Mouse (Mus musculus) heart, adult 2 months (tissue): ENCODE measurements around the gene Gm19684. TPM values are rescaled to one million over a fixed set of nuclear protein-coding genes. Genes with fewer than 3 reads are reported as not detected.
"Not testable (repeated sequence)": the region's sequence is repeated elsewhere in the genome, so short reads cannot be mapped to it uniquely, and the experiment has no call there.

ENCODE experiments used
- DNase-seq, 2 experiments: peaks; one replicate each; pipeline ENCODE4 v3.0.0; 2021
- H3K27ac ChIP-seq: fragments of 200-600 bp; 2 replicates; pipeline ENCODE4 v1.8.1; 2022
- H3K27me3 ChIP-seq: fragments of 200-500 bp; 2 replicates; pipeline ENCODE4 v1.6.1; 2012; ENCODE audit warnings: mild to moderate bottlenecking, low read length, inconsistent platforms, mixed read lengths; ENCODE audit not compliant: control insufficient read depth, insufficient read depth
- H3K36me3 ChIP-seq: fragments of 200-500 bp; 2 replicates; pipeline ENCODE4 v1.6.1; 2012; ENCODE audit warnings: low read length, inconsistent platforms; ENCODE audit not compliant: control insufficient read depth, insufficient read depth
- H3K4me1 ChIP-seq: fragments of 200-500 bp; 2 replicates; pipeline ENCODE4 v1.6.1; 2011; ENCODE audit warnings: low read length; ENCODE audit not compliant: control insufficient read depth, insufficient read depth
- H3K4me3 ChIP-seq: fragments of 200-600 bp; 2 replicates; pipeline ENCODE4 v1.8.1; 2022
- H3K79me2 ChIP-seq: fragments of 200-500 bp; replicated peaks from 2 replicates; pipeline ENCODE4 v1.6.1; 2012; ENCODE audit warnings: mild to moderate bottlenecking, inconsistent platforms, low read length, moderate library complexity, mixed read lengths; ENCODE audit not compliant: control insufficient read depth, insufficient read depth
- H3K9ac ChIP-seq: fragments of 200-500 bp; 2 replicates; pipeline ENCODE4 v1.6.1; 2012; ENCODE audit warnings: low read depth, mild to moderate bottlenecking, control low read depth, inconsistent platforms, low read length, mixed read lengths
- CTCF ChIP-seq: fragments of 200-600 bp; IDR thresholded peaks from 2 replicates; pipeline ENCODE4 v1.8.1; 2022; ENCODE audit warnings: antibody characterized with exemption, mild to moderate bottlenecking, moderate library complexity
- EP300 ChIP-seq: fragments of 200-500 bp; IDR thresholded peaks from 2 replicates; pipeline ENCODE4 v1.6.1; 2011; ENCODE audit warnings: low read depth, low read length, control low read depth; ENCODE audit not compliant: insufficient read depth
- POLR2A ChIP-seq: fragments of 200-500 bp; IDR thresholded peaks from 2 replicates; pipeline ENCODE4 v1.6.1; 2011; ENCODE audit warnings: mild to moderate bottlenecking, low read depth, low read length, control low read depth; ENCODE audit not compliant: insufficient read depth
- WGBS: fragments of 180-500 bp; shearing (Covaris S2); methylation state at CpG from one replicate; pipeline ENCODE4 v1.1.7; 2018; 5-methylcytosine and 5-hydroxymethylcytosine counted together
- intact Hi-C: fragments of 180-260 bp; cut with DNase I; formaldehyde crosslinking; loops from one replicate; pipeline ENCODE4 v1.15.1; 2025
- polyA plus RNA-seq: library from polyadenylated mRNA; depleted of rRNA; stranded (reverse); fragments of >200 nt; gene quantifications from 2 replicates; pipeline ENCODE4 v1.2.3, GENCODE M21; 2012
- total RNA-seq, 2 experiments: library from RNA; stranded (reverse); gene quantifications; 2 replicates each; pipeline ENCODE4 v1.2.3; 2021

The Gm19684 gene
- total and polyA plus RNA-seq, 3 experiments, result 0.16 to 0.23 TPM; not detected in 1

DNA sequence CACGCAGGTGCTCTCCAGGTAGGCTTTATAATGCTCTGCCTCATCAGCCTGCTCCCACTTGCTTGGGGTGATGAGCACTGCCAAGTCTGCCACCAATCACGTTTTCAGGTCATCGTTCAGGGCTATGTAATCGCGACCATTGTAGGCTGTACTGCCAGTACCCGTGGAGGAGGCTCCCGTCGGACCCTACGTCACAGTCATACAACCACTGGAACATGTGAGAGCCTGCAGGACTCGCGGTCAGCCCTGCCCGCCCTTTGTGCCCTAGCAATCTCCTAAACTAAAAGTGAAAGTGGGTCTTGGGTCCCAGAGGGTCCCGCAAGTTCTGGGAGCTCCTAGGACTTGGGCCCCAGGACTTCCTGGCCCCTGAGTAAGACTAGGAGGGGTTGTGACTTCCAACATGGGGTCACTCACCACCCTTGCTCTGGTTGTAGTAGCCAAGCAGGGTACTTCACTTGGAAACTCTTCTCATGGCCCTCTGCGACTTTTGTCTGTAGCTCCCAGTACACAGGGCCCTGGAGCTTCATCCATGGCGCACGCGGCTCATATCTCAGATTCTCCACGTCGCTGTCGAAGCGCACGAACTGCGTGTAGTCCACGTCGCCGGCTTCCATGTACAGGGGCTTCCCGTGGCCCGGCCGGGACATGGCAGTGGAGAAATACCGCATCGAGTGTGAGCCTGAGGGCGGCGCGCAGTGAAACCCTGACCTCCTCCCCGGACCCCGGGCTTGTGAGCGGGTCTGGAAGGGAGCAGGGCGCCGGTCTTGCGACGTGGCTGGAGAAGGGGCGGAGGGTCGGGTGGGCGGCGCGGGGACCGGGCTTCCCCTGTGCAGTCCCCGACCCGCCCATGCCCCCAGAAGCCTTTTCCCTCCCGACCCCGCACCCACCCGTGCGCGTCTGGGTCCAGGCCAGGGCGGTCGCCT, 39.9 kb downstream of the Gm19684 start:
- no peak for DNase-seq
- Histone ChIP-seq H3K36me3 (no peaks in the 10 kb centered on the region), H3K79me2 (no peaks in the 10 kb centered on the region), H3K9ac (no peak overlapping the region), H3K4me3 (no peak overlapping the region; the same call in 1 of the 2 replicates), H3K27ac (no peak overlapping the region), H3K27me3 (peaks cover 18% of the 10 kb centered on the region), H3K4me1 (peaks cover 2% of the 10 kb centered on the region)
- TF ChIP-seq CTCF (no peak), POLR2A (no peak)
- intact Hi-C loops, result no loop called here
- 2% methylated on average over 56 of the region's 56 CpGs for WGBS

- H3K36me3 ChIP-seq, H3K9ac ChIP-seq, H3K27ac ChIP-seq, H3K4me1 ChIP-seq, DNase-seq, H3K79me2 ChIP-seq, H3K4me3 ChIP-seq, intact Hi-C loops: not testable (repeated sequence)
- H3K27me3 ChIP-seq, result peaks cover 16% of the 10 kb centered on the region
- 21% methylated on average over 2 of the region's 2 CpGs for WGBS
These were observed 45.4 kb downstream of the Gm19684 start for GRCm38 (mm10) chr17:36166901-36167300.

DNA sequence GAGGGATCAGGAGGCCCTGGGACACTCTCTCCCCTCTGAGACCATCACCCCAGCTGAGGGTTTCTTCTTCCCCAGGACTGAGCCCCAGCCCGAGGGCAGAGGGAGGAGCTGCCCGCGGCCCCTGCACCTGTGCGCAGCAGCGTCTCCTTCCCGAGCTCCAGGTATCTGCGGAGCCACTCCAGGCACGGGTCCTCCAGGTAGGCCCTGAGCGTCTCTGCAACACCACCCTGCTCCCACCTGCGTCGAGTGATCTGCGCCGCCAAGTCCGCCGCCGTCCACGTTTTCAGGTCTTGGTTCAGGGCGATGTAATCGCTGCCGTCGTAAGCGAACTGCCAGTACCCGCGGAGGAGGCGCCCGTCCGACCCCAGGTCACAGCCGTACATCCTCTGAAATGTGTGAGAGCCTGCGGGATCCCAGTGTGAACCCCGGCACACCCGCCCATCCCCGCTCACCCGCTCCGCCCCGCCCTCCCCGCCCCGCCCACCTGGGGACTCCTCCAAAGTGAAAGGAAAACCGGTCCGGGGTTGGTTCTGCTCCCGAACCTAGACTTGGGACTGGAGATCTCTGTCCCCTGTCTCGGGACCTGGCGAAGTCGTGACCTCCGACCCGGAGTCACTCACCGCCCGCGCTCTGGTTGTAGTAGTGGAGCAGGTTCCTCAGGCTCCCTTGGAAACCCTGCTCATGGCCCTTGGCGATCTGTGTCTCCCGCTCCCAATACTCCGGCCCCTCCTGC, 46.0 kb downstream of the Gm19684 start:
- Histone ChIP-seq H3K27me3 (peaks cover 15% of the 10 kb centered on the region), H3K27ac (no peak overlapping the region), H3K4me3 (peak overlapping the region; percentile 40), H3K36me3 (no peaks in the 10 kb centered on the region), H3K9ac (peak overlapping the region; percentile 54; the same call in 1 of the 2 replicates), H3K79me2 (no peaks in the 10 kb centered on the region), H3K4me1 (no peaks in the 10 kb centered on the region)
- WGBS, result 2% methylated on average over 51 of the region's 51 CpGs
- intact Hi-C loops, result no loop called here
- TF ChIP-seq POLR2A (no peak), EP300 (no peak), CTCF (no peak)
- DNase-seq, result no peak

GRCm38 (mm10) chr17:36168039-36168652, 46.7 kb downstream of the Gm19684 start, which contains the start of gene Gm8909:
Gene Gm8909, minus strand, starts transcription at chr17:36168537.
- intact Hi-C loops, result no loop called here
- Histone ChIP-seq H3K4me3 (peak within 1 kb of the TSS; percentile 40), H3K27me3 (peaks cover 15% of the 10 kb centered on the region), H3K36me3 (no peaks in the 10 kb centered on the region), H3K9ac (peak within 1 kb of the TSS; percentile 54), H3K27ac (no peak within 1 kb of the TSS), H3K4me1 (no peaks in the 10 kb centered on the region), H3K79me2 (no peaks in the 10 kb centered on the region)
- 3% methylated on average over 63 of the region's 63 CpGs for WGBS
- TF ChIP-seq POLR2A (no peak), EP300 (no peak), CTCF (no peak)
- DNase-seq, result no peak

DNA sequence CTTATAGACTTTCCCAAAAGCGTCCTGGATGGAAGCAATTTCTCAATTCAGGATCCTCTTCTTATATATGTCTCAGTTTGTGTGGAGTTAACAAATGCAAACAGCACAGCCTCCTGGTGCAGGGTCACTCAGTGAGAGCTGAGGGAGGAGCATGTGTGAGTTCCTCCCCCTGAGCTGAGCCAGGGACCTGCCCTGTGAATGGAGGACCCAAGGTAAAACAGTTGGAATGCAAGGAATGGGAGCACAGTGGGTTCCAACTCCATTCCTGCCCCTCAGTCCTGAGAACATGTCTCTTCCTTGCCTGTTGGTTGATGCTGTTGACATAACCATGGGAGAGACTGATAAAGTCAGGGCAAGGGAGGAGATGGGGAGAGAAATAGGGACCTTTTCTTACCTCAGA, 47.6 kb downstream of the Gm19684 start:
- H3K4me3 ChIP-seq, DNase-seq, H3K4me1 ChIP-seq, H3K36me3 ChIP-seq, H3K9ac ChIP-seq, H3K27ac ChIP-seq, intact Hi-C loops, H3K79me2 ChIP-seq: not testable (repeated sequence)
- peaks cover 15% of the 10 kb centered on the region for H3K27me3 ChIP-seq
- WGBS, result 62% methylated on average over 1 of the region's 1 CpGs

- DNase-seq, result no peak
- Histone ChIP-seq H3K4me1 (no peaks in the 10 kb centered on the region), H3K27ac (no peak overlapping the region), H3K27me3 (peaks cover 14% of the 10 kb centered on the region), H3K79me2 (no peaks in the 10 kb centered on the region), H3K9ac (no peak overlapping the region), H3K4me3 (no peak overlapping the region), H3K36me3 (no peaks in the 10 kb centered on the region)
- TF ChIP-seq EP300 (no peak), CTCF (no peak), POLR2A (no peak)
- intact Hi-C loops, result no loop called here
These were observed 48.3 kb downstream of the Gm19684 start for GRCm38 (mm10) chr17:36169753-36170152.
